Mouse (Mus musculus) ES-Bruce4 (cell line): ENCODE measurements around the gene Grk1.

Source experiments
- CTCF ChIP-seq: IDR thresholded peaks from one replicate; pipeline ENCODE4 v1.8.1; 2011; ENCODE audit warnings: low read depth, low read length
- EP300 ChIP-seq: IDR thresholded peaks from 2 replicates; pipeline ENCODE4 v1.6.1; 2011; ENCODE audit warnings: low read depth, low read length; ENCODE audit not compliant: insufficient read depth
- POLR2A ChIP-seq: IDR thresholded peaks from one replicate; pipeline ENCODE4 v1.8.1; 2011; ENCODE audit warnings: low read length; ENCODE audit not compliant: insufficient read depth

- no peak for TF ChIP-seq POLR2A
- TF ChIP-seq CTCF, result no peak
- no peak for TF ChIP-seq EP300
These were observed 16.1 kb upstream of the Grk1 start for GRCm38 (mm10) chr8:13388744-13389143.
